Mouse (Mus musculus): ENCODE results near the gene Myl12a. TPM values are rescaled to one million over a fixed set of nuclear protein-coding genes. Genes with fewer than 3 reads are reported as not detected.

Myl12a gene
- polyA plus RNA-seq, 1 experiment from 2014 or later: 594 TPM

- DNase-seq (ENCODE audit: low spot score): no peak
Measured at GRCm38 (mm10) chr17:70948721-70949120, 54.0 kb downstream of the Myl12a start.

GRCm38 (mm10) chr17:70943779-70944178 lies 58.9 kb downstream of the Myl12a start:
- DNase-seq (ENCODE audit: low spot score): no peak

Other genes with a start within 250 kb of the Myl12a start
- gene Tgif1, start 149.3 kb downstream of the Myl12a start, polyA plus RNA-seq (2015; fragmentation: Nextera tagmentation; extraction: Ambion mirVana): 36.4 and 37.8 TPM in 2 replicates
- 1.2 and 1.4 TPM in 2 replicates for gene Myom1, start 245 bp downstream of the Myl12a start, polyA plus RNA-seq (2015; fragmentation: Nextera tagmentation; extraction: Ambion mirVana)
- 18.2 and 19.8 TPM in 2 replicates for gene Lpin2, start 179.7 kb upstream of the Myl12a start, polyA plus RNA-seq (2015; fragmentation: Nextera tagmentation; extraction: Ambion mirVana)